In the genomic region with DNA sequence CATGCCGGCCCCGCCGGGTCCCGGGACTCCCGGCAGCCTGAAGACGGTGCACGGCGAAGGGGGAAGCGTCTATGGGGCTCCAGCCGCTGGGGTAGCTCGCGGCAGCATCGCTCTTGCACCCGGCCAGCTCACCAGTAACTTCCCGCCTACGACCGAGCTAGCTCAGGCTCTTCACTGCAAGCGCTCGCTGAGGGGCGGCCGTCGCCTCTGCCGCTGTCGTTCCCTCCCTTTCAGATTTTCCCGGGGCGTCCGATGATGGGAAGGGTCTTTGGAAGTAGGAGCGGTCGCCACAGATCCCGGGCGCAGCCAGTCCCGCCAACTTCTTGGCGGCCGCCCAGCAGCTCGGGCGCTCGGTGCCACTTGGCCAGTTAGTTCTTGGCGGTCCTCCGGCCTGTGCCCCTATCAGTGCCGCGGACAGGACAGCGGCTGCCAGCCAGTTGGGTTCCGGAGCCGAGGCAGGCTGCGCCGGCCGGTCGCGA, we compare ENCODE assay signal across 8 mouse cellular contexts. TPM values are rescaled to one million over a fixed set of nuclear protein-coding genes. Genes with fewer than 3 reads are reported as not detected.
DNase-seq lines count a peak whose midpoint lies in the region; ATAC-seq and TF ChIP-seq lines count a peak whose summit lies in the region.

No protein-coding gene starts in this region.

- peak overlapping the region; percentile 100 for H3K4me2 ChIP-seq in intestine, embryonic 16.5 days (ENCODE audit: low read depth, low read length)
- H3K4me2 ChIP-seq in limb, embryonic 14.5 days (replicated peaks; ENCODE audit: low read depth, low read length, severe bottlenecking), result peak overlapping the region; percentile 97
- H3K4me2 ChIP-seq in midbrain, embryonic 14.5 days (ENCODE audit: low read length), result peak overlapping the region; percentile 90

- peak overlapping the region; percentile 98 for H3K9ac ChIP-seq in intestine, embryonic 16.5 days (ENCODE audit: low read depth, low read length)
- H3K9ac ChIP-seq in limb, embryonic 14.5 days (ENCODE audit: low read depth, low read length, severe bottlenecking), result peak overlapping the region; percentile 89
- peak overlapping the region; percentile 46 for H3K9ac ChIP-seq in midbrain, embryonic 14.5 days (replicated peaks; ENCODE audit: low read length)

- peak; percentile 49 for ATAC-seq in intestine, embryonic 16.5 days
- ATAC-seq in limb, embryonic 14.5 days (ENCODE audit: low FRiP score, low read depth), result peak; percentile 21; the same call in 1 of the 2 replicates
- ATAC-seq in midbrain, embryonic 14.5 days (ENCODE audit: low FRiP score, low TSS enrichment), result peak; percentile 63; the same call in 1 of the 2 replicates

- H3K4me1 ChIP-seq in intestine, embryonic 16.5 days (ENCODE audit: control insufficient read depth, insufficient read depth, low read length), result no peaks in the 10 kb centered on the region
- peaks cover 7% of the 10 kb centered on the region; the same call in 1 of the 2 replicates for H3K4me1 ChIP-seq in limb, embryonic 14.5 days (ENCODE audit: control insufficient read depth, insufficient read depth, low read length)
- H3K4me1 ChIP-seq in midbrain, embryonic 14.5 days (ENCODE audit: control insufficient read depth, insufficient read depth, low read length), result peaks cover 17% of the 10 kb centered on the region

- peak; percentile 66 for DNase-seq in CD4-positive helper T cell, adult 2 months (ENCODE audit: low read depth, low spot score)
- peak; percentile 81 for DNase-seq in adrenal gland, adult 2 months
- peak; percentile 69 for DNase-seq in embryo, embryonic 9.5 days (ENCODE audit: extremely low spot score)
- peak; percentile 97 for DNase-seq in heart, adult 11 months
- DNase-seq in limb, embryonic 14.5 days (ENCODE audit: low spot score), result no peak
- DNase-seq in midbrain, embryonic 14.5 days, result peak; percentile 50
- peak; percentile 61 for DNase-seq in splenic B cell, adult 2 months (ENCODE audit: low read depth, low spot score)

- H3K27ac ChIP-seq in intestine, embryonic 16.5 days (ENCODE audit: low read length), result peak overlapping the region; percentile 61
- H3K27ac ChIP-seq in limb, embryonic 14.5 days (replicated peaks; ENCODE audit: low read depth, low read length), result 0 out of 2 replicates have a peak overlapping the region, but pooled peaks have one; percentile 48
- H3K27ac ChIP-seq in midbrain, embryonic 14.5 days (replicated peaks; ENCODE audit: low read depth, low read length), result peak overlapping the region; percentile 45; the same call in 1 of the 2 replicates

- peak overlapping the region; percentile 80 for H3K4me3 ChIP-seq in intestine, embryonic 16.5 days (ENCODE audit: low read length)
- peak overlapping the region; percentile 71 for H3K4me3 ChIP-seq in limb, embryonic 14.5 days (replicated peaks; ENCODE audit: low read length)
- peak overlapping the region; percentile 48 for H3K4me3 ChIP-seq in midbrain, embryonic 14.5 days (replicated peaks; ENCODE audit: low read depth, low read length)

- H3K27me3 ChIP-seq in intestine, embryonic 16.5 days (replicated peaks; ENCODE audit: control insufficient read depth, insufficient read depth, low read length), result peaks cover 7% of the 10 kb centered on the region
- H3K27me3 ChIP-seq in limb, embryonic 14.5 days (ENCODE audit: control insufficient read depth, insufficient read depth, low read length), result peaks cover 31% of the 10 kb centered on the region
- peaks cover 39% of the 10 kb centered on the region for H3K27me3 ChIP-seq in midbrain, embryonic 14.5 days (ENCODE audit: control insufficient read depth, insufficient read depth, low read length)
- no peaks in the 10 kb centered on the region for H3K27me3 ChIP-seq in splenic B cell, adult 2 months (ENCODE audit: control insufficient read depth, insufficient read depth, low read length, poor library complexity, severe bottlenecking)

- no peaks in the 10 kb centered on the region for H3K9me3 ChIP-seq in intestine, embryonic 16.5 days (ENCODE audit: control insufficient read depth, low read length)
- H3K9me3 ChIP-seq in limb, embryonic 14.5 days (ENCODE audit: control insufficient read depth, low read length), result no peaks in the 10 kb centered on the region
- H3K9me3 ChIP-seq in midbrain, embryonic 14.5 days (ENCODE audit: control insufficient read depth, low read length), result no peaks in the 10 kb centered on the region

- H3K36me3 ChIP-seq in intestine, embryonic 16.5 days (ENCODE audit: control insufficient read depth, insufficient read depth, low read length), result no peaks in the 10 kb centered on the region
- no peaks in the 10 kb centered on the region for H3K36me3 ChIP-seq in limb, embryonic 14.5 days (ENCODE audit: control insufficient read depth, insufficient read depth, low read length)
- no peaks in the 10 kb centered on the region for H3K36me3 ChIP-seq in midbrain, embryonic 14.5 days (ENCODE audit: control insufficient read depth, insufficient read depth, low read length)
- H3K36me3 ChIP-seq in splenic B cell, adult 2 months (ENCODE audit: control insufficient read depth, insufficient read depth, low read length, poor library complexity, severe bottlenecking), result no peaks in the 10 kb centered on the region

- no peak for TF ChIP-seq POLR2A in limb, embryonic 14.5 days (IDR thresholded peaks at IDR 0.05; ENCODE audit: borderline replicate concordance, extremely low read depth, insufficient read depth, insufficient read length)

- 0% methylated on average over 49 of the region's 49 CpGs for WGBS in intestine, embryonic 16.5 days
- under 1% methylated on average over 36 of the region's 49 CpGs for WGBS in limb, embryonic 14.5 days
- WGBS in midbrain, embryonic 14.5 days, result under 1% methylated on average over 49 of the region's 49 CpGs

RNA-seq across cellular contexts. Expression of a gene that starts 1.0 kb away (rescaled TPM):
- 100 to 1,000 TPM in 1 of 2 experiments, 10 to 100 TPM in 1; 43.6 to 115 TPM for total RNA-seq in adrenal gland, adult 2 months (2021)
- polyA plus RNA-seq in adrenal gland, adult 2 months (2012; rRNA removed), result 17.4 and 17.6 TPM in 2 replicates
- polyA plus RNA-seq in intestine, embryonic 16.5 days (2015; fragmentation: Nextera tagmentation; extraction: Ambion mirVana), result 5.1 and 6.0 TPM in 2 replicates
- 12.6 and 14.5 TPM in 2 replicates for polyA plus RNA-seq in limb, embryonic 14.5 days (2012; rRNA removed)
- 11.8 and 13.4 TPM in 2 replicates for polyA plus RNA-seq in limb, embryonic 14.5 days (2014; fragmentation: Nextera tagmentation; extraction: Ambion mirVana)
- 1.4 and 3.0 TPM in 2 replicates for polyA plus RNA-seq in midbrain, embryonic 14.5 days (2014; fragmentation: Nextera tagmentation; extraction: Ambion mirVana)

RNA-seq across cellular contexts. Expression of a gene that starts 10.4 kb away (rescaled TPM):
- 10 to 100 TPM; 24.8 to 31.1 TPM for total RNA-seq in adrenal gland, adult 2 months (2021)
- 6.8 and 9.7 TPM in 2 replicates for polyA plus RNA-seq in adrenal gland, adult 2 months (2012; rRNA removed)
- 12.2 and 18.6 TPM in 2 replicates for polyA plus RNA-seq in intestine, embryonic 16.5 days (2015; fragmentation: Nextera tagmentation; extraction: Ambion mirVana)
- polyA plus RNA-seq in limb, embryonic 14.5 days (2012; rRNA removed), result 14.2 and 16.8 TPM in 2 replicates
- 32.2 and 33.0 TPM in 2 replicates for polyA plus RNA-seq in limb, embryonic 14.5 days (2014; fragmentation: Nextera tagmentation; extraction: Ambion mirVana)
- 40.9 and 48.4 TPM in 2 replicates for polyA plus RNA-seq in midbrain, embryonic 14.5 days (2014; fragmentation: Nextera tagmentation; extraction: Ambion mirVana)

Comparison
In these comparisons a context has a peak if more than half of its experiments do, and no peak if none do; other contexts are left out.
1. H3K9ac ChIP-seq: peak in every context shown above with its lines; median percentile 98 in intestine, embryonic 16.5 days; 89 in limb, embryonic 14.5 days; 46 in midbrain, embryonic 14.5 days.